Mouse (Mus musculus): ENCODE results near the gene Ccl7.

The Ccl7 gene

GRCm38 (mm10) chr11:82035857-82036256 lies 9.7 kb upstream of the Ccl7 start:
- no peak for DNase-seq

GRCm38 (mm10) chr11:82038535-82038934 lies 7.0 kb upstream of the Ccl7 start, which contains the start of gene Gm17268:
Gene Gm17268 (minus strand): TSS chr11:82038562.
- no peak for DNase-seq

- DNase-seq, result no peak
Observed at GRCm38 (mm10) chr11:82039132-82039660, 6.3 kb upstream of the Ccl7 start.

- no peak for DNase-seq
Observed at GRCm38 (mm10) chr11:82041671-82042080, 3.8 kb upstream of the Ccl7 start.

- DNase-seq, result peak; percentile 53
Observed at GRCm38 (mm10) chr11:82047746-82048415, 2.4 kb downstream of the Ccl7 start.

GRCm38 (mm10) chr11:82053849-82054248 lies 8.3 kb downstream of the Ccl7 start:
- no peak for DNase-seq

GRCm38 (mm10) chr11:82057646-82058045 lies 12.1 kb downstream of the Ccl7 start, which contains the start of gene Ccl11:
Gene Ccl11 (plus strand): TSS chr11:82057823.
- DNase-seq, result no peak

GRCm38 (mm10) chr11:82062226-82062625 lies 16.7 kb downstream of the Ccl7 start:
- DNase-seq, result no peak

GRCm38 (mm10) chr11:82063454-82063853 lies 17.9 kb downstream of the Ccl7 start:
- no peak for DNase-seq

- no peak for DNase-seq
Observed at GRCm38 (mm10) chr11:82066953-82067571, 21.6 kb downstream of the Ccl7 start.

GRCm38 (mm10) chr11:82071076-82071475 lies 25.6 kb downstream of the Ccl7 start:
- DNase-seq, result no peak

- no peak for DNase-seq
Observed at GRCm38 (mm10) chr11:82072374-82072773, 26.9 kb downstream of the Ccl7 start.

GRCm38 (mm10) chr11:82072984-82073383 lies 27.5 kb downstream of the Ccl7 start:
- no peak for DNase-seq

GRCm38 (mm10) chr11:82073686-82074085 lies 28.2 kb downstream of the Ccl7 start:
- no peak for DNase-seq

GRCm38 (mm10) chr11:82077031-82077430 lies 31.5 kb downstream of the Ccl7 start:
- no peak for DNase-seq

- DNase-seq, result no peak
Observed at GRCm38 (mm10) chr11:82078136-82078730, 32.7 kb downstream of the Ccl7 start.

- no peak for DNase-seq
Observed at GRCm38 (mm10) chr11:82080865-82081264, 35.4 kb downstream of the Ccl7 start.

- no peak for DNase-seq
Observed at GRCm38 (mm10) chr11:82084360-82084759, 38.8 kb downstream of the Ccl7 start.

Data from lung, postnatal 14 days (tissue).